Mouse (Mus musculus) right cerebral cortex, postnatal 4 days (tissue): Measurements from ENCODE around the gene Tubb4a.
"Not testable (repeated sequence)": the region's sequence is repeated elsewhere in the genome, so short reads cannot be mapped to it uniquely, and the experiment has no call there.

Experiments
- DNase-seq: peaks from one replicate; pipeline ENCODE4 v3.0.0-alpha.2; 2022

Tubb4a gene

GRCm38 (mm10) chr17:57051679-57052078 is 35.9 kb downstream of the Tubb4a start:
- DNase-seq: not testable (repeated sequence)

GRCm38 (mm10) chr17:57048816-57049215 is 38.8 kb downstream of the Tubb4a start:
- no peak for DNase-seq

GRCm38 (mm10) chr17:57047406-57047805 is 40.2 kb downstream of the Tubb4a start:
- no peak for DNase-seq

DNA sequence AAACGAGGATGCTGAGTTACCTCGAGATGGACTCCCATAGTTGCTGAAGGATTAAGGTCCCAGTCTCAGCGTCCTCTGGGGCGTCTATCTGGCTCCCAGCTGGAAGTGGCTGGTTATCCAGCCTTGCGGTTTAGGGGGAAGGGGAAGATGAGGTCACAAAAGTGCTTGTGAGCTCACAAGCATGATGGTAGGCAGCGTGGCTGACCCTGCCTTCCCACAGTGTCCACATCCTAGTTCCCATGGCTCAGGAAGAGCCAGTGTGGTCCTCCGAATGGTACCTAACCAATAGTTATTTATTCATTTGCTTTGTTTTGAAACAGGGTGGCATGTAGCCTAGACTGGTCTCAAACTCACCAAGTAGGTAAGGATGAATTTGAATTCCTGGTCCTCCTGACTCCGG is 46.0 kb downstream of the Tubb4a start, which contains the start of gene Slc25a41:
Slc25a41 (minus strand) TSS at position 101 of the 400 bp plus-strand sequence.
- DNase-seq: no peak

DNA sequence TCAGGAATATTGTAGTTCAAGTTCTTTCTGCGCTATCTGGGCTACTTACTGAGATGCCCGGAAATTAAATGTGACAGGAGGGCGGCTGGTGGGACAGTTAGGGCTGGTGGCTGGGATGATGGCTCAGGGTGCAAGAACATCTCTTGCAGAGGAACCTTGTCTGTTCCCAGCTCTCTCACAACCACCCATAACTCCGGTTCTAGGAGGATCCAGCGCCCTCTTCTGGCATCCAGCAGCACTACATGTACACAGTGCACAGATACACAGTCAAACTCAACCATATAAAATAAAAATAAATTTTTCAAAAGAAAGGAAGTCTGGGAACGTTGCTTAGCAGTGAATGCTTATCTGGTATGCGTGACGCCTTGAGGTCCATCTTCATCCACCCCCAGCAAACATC is 48.6 kb downstream of the Tubb4a start:
- DNase-seq: no peak

- no peak for DNase-seq
These were observed 54.7 kb downstream of the Tubb4a start for GRCm38 (mm10) chr17:57032854-57033253.

DNA sequence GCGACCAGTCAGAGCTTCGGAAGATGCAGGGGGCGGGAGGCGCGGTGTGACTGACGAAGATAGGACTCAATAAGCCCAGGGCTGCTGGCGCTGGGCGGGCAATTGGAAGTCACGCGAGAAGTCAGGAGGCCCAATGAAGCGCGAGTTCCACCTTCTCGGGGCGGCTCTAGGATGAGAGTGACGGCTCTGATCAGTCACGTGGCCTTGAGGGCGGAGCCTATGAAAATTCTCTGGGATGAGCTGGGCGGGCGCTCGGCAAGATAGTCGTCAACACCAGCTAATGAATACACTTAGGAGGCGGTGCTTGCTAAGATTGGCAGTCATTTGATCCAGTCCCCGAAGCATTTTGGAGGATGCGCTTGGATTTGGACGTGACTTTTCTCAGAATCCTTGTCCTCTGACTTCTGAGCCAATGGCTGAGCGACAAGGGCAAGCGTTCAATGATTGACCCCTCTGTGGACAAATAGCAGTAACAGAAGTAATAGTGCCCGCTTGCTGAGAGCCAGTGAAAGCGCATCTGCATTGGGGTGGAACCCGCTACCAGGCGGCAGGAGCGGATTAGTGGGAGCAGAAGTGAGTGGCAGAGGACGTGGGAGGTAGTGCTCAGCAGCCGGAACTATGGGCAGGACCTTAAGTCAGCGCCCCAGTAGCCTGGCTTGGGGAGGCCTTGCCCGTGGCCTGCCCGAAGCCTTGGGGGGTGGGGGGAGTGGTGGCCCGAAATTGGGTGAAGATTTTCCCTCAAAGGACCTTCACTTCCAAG is 55.7 kb downstream of the Tubb4a start:
- DNase-seq: peak; percentile 95

DNA sequence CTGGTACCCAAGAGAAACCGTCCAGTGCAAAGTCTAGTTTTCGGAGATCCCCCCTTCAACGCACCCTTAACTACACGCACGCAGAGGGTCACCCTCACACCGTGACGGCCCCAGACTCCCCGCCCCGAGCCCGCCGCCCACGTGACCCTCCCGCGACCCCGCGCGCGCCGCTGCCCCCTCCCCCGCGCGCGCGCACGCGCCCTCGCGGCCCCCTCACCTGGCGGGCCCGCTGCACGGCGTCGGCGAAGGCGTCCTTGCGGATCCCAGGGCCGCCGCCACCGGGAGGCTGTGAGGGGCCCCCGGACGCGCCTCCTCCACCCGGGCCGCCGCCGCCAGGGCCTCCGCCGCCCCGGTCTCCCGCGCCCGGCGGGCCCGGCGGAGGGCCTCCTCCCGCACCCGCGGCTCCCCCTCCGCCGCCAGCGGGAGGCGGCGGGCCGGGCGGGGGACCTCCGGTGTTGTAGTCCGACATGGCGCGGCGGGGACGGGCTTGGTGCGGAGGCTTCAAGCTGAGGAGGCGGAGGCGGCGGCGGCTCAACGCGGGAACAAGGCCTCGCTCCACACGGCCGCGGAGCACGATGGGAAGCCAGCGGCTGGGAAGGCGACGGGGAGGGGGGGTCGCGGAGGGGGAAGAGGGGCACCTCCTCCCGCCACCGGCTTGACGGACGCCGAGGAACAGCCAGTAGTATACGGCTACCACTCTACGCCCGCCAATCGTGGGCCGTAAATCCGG is 56.5 kb downstream of the Tubb4a start, which contains the start of gene Khsrp:
Khsrp (minus strand) TSS at position 592 of the 730 bp plus-strand sequence.
- peak; percentile 65 for DNase-seq
